Mouse (Mus musculus) heart, postnatal 0 days (tissue): Measurements from ENCODE around the gene Rnf20. TPM values are rescaled to one million over a fixed set of nuclear protein-coding genes. Genes with fewer than 3 reads are reported as not detected.

Experiments used
- ATAC-seq: fragments of 200-750 bp; cut with Nextera tagmentation; 2 replicates; pipeline ENCODE4 v1.8.0; 2017; ENCODE audit warnings: low read depth, moderate number of reproducible peaks, moderate library complexity; ENCODE audit not compliant: insufficient read depth
- DNase-seq: peaks from one replicate; pipeline ENCODE4 v3.0.0-alpha.2; 2016; ENCODE audit warnings: low spot score
- H3K27ac ChIP-seq: fragments of 300-500 bp; sonication (generic); 2 replicates; pipeline ENCODE4 v1.5.1; 2014; ENCODE audit warnings: low read depth, mild to moderate bottlenecking
- H3K27me3 ChIP-seq: fragments of 300-500 bp; sonication (generic); 2 replicates; pipeline ENCODE4 v1.6.1; 2014; ENCODE audit warnings: low read length, mixed read lengths; ENCODE audit not compliant: control insufficient read depth, insufficient read depth
- H3K36me3 ChIP-seq: fragments of 300-500 bp; sonication (generic); replicated peaks from 2 replicates; pipeline ENCODE4 v1.6.1; 2014; ENCODE audit warnings: low read length, mixed read lengths; ENCODE audit not compliant: control insufficient read depth, insufficient read depth
- H3K4me1 ChIP-seq: fragments of 300-500 bp; sonication (generic); 2 replicates; pipeline ENCODE4 v1.6.1; 2014; ENCODE audit warnings: antibody characterized with exemption; ENCODE audit not compliant: control insufficient read depth, insufficient read depth
- H3K4me2 ChIP-seq: fragments of 300-500 bp; sonication (generic); 2 replicates; pipeline ENCODE4 v1.6.1; 2014; ENCODE audit warnings: low read depth, mild to moderate bottlenecking, low read length, moderate library complexity
- H3K4me3 ChIP-seq: fragments of 300-500 bp; sonication (generic); 2 replicates; pipeline ENCODE4 v1.5.1; 2014; ENCODE audit warnings: low read depth, low read length
- H3K9ac ChIP-seq: fragments of 300-500 bp; sonication (generic); replicated peaks from 2 replicates; pipeline ENCODE4 v1.6.1; 2014; ENCODE audit warnings: low read depth, low read length, mixed read lengths
- H3K9me3 ChIP-seq: fragments of 300-500 bp; sonication (generic); replicated peaks from 2 replicates; pipeline ENCODE4 v1.6.1; 2016; ENCODE audit warnings: low read length; ENCODE audit not compliant: control insufficient read depth
- CTCF ChIP-seq: IDR thresholded peaks from 2 replicates; pipeline ENCODE4 v1.5.1; 2016; ENCODE audit warnings: antibody characterized with exemption, control low read depth, low read depth
- EP300 ChIP-seq: IDR thresholded peaks from 2 replicates; pipeline ENCODE4 v1.6.1; 2016; ENCODE audit warnings: antibody characterized with exemption, low read depth
- WGBS: fragments of 180-500 bp; shearing (Covaris S2); extraction: QIAGEN DNeasy Blood & Tissue Kit; methylation state at CpG from one replicate; pipeline ENCODE4 v1.1.7; 2014; 5-methylcytosine and 5-hydroxymethylcytosine counted together
- polyA plus RNA-seq: library from polyadenylated mRNA; unstranded; fragments of >200 nt; fragmentation: Nextera tagmentation; extraction: Ambion mirVana; gene quantifications from 2 replicates; pipeline ENCODE4 v1.2.1, GENCODE M21; 2015
- total RNA-seq: library from RNA; depleted of rRNA; stranded (reverse); fragments of >200 nt; gene quantifications from 2 replicates; pipeline ENCODE4 v1.2.3, GENCODE M21; 2014; ENCODE audit warnings: low replicate concordance

Gene Rnf20
- total and polyA plus RNA-seq, 2 experiments from 2014 or later, result 18.8 to 26.5 TPM

DNA sequence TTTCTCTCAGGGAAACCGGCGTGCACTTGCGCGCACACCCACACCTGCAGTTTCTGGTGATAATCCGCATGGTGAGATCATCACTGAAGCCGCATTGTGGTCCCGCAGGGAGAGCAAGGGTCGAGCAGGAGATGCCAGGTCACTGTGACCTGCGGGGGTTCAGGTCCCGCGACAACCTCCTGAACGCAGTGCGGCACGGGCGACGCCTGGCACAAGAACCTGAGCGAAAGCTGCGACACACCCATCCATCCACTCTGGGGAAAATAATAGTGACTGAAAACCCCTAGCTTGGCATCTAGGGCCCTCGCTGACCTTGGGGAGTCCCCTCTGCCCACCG is 35.0 kb upstream of the Rnf20 start:
- Histone ChIP-seq H3K27me3 (no peaks in the 10 kb centered on the region), H3K4me1 (peaks cover 4% of the 10 kb centered on the region; the same call in 1 of the 2 replicates), H3K36me3 (no peaks in the 10 kb centered on the region), H3K9me3 (no peaks in the 10 kb centered on the region), H3K4me2 (peak overlapping the region; percentile 87), H3K27ac (peak overlapping the region; percentile 91), H3K4me3 (peak overlapping the region; percentile 96), H3K9ac (peak overlapping the region; percentile 96)
- TF ChIP-seq CTCF, result no peak
- TF ChIP-seq EP300, result no peak
- ATAC-seq (no peak), DNase-seq (no peak)
- whole genome bisulfite sequencing, result under 1% methylated on average over 20 of the region's 20 CpGs

DNA sequence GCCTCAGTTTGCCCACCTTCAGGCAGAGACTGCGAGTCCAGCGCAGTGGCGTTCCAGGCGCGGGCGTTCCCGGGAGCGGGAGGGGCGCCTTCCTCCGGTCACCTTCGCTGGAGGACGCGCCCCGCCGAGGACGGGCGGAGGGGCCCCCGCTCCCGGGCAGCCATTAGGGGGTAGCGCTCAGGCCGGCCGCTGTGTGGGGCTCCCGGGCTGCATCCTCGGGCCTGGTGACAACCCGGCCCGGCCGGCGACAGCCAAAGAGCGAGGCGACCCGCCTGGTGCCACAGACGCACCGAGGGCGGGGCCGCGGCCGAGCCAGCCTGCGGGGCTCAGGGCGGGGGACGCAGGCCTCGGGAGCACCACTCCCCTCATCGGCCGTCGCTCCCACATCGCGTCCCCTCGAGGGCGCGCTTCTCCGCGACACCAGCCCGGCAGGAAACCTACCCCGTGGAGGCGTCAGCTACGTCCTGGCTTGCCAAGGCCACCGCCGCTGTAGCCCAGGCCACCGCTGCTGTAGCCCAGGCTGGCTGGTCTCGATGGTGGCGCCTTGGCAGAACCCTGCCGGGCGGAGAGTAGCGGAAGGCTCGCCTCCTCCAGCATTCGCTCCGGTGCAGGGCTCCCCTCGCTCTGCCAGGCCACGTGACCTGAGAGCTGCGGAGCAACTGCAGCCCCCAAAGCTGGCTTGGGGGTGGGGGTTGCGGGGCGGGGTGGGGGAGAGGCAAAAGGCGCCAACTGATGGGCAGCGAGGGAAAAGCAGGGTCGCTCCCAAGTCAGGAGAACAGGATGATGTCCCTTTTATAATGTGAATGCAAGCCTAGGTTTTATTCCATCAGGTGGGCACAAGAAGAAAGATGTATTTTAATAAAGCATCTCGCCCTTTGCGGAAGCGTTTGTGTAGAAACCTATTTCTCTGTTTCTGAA is 34.4 kb upstream of the Rnf20 start, which contains the start of gene Tmem246:
Gene Tmem246 (minus strand): TSS at position 694 of the 918 bp plus-strand sequence.
- DNase-seq (peak; percentile 60), ATAC-seq (peak; percentile 91)
- H3K36me3 ChIP-seq, result no peaks in the 10 kb centered on the region
- H3K4me2 ChIP-seq, result peak within 1 kb of the TSS; percentile 87
- no peaks in the 10 kb centered on the region for H3K9me3 ChIP-seq
- TF ChIP-seq CTCF (no peak), EP300 (no peak)
- peaks cover 4% of the 10 kb centered on the region; the same call in 1 of the 2 replicates for H3K4me1 ChIP-seq
- peak within 1 kb of the TSS; percentile 91 for H3K27ac ChIP-seq
- H3K27me3 ChIP-seq, result no peaks in the 10 kb centered on the region
- 0% methylated on average over 75 of the region's 77 CpGs for WGBS
- peak within 1 kb of the TSS; percentile 96 for H3K9ac ChIP-seq
- H3K4me3 ChIP-seq, result peak within 1 kb of the TSS; percentile 96

DNA sequence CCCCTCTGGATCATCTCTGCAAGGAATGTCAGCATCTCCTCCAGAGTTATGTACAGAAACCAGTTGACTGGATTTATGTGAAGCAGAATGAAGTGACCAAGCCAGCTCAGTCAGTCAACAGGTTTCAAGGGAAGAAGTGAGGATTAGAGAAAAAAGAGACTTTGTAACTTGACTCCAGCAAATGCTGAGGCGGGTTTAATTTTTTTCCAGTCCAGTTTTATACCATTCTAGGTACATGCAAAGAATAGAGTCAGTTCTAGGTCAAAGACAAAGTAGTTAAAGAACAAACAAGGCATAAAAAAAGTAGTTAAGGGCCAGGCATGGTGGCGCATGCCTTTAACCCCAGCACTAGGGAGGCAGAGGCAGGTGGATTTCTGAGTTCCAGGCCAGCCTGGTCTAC is 28.6 kb upstream of the Rnf20 start:
- H3K36me3 ChIP-seq, result no peaks in the 10 kb centered on the region
- 84% methylated on average over 2 of the region's 2 CpGs for WGBS
- no peak overlapping the region for H3K4me2 ChIP-seq
- no peaks in the 10 kb centered on the region for H3K9me3 ChIP-seq
- H3K4me1 ChIP-seq, result peaks cover 2% of the 10 kb centered on the region; the same call in 1 of the 2 replicates
- no peaks in the 10 kb centered on the region for H3K27me3 ChIP-seq
- ATAC-seq (no peak), DNase-seq (no peak)
- H3K4me3 ChIP-seq, result no peak overlapping the region
- no peak overlapping the region for H3K9ac ChIP-seq
- no peak overlapping the region for H3K27ac ChIP-seq
- TF ChIP-seq EP300 (no peak), CTCF (no peak)

DNA sequence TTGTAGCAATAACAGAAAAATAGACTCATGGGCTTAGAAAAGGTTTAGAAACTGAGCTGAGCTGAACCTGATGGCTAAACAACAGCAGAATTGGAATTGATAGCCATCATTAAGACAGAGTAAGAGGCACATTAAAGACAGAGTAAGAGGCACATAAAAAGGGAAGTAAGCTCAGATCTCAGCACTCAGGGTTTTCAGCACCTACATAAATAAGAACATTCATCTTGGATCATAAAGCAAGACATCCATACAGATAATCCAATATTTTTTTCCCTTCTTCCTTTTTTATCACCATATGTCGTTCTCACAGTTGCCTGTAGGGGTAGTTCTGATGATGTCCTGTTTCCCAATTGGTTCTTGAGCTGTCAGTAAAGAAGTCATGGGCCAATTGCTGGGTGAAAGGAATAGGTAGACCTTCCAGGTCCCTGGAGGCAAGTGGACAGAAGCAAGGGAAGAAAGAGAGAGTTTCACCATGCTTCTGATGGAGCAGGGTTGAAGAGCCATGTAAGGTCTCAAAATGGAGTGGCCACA is 27.7 kb upstream of the Rnf20 start:
- Histone ChIP-seq H3K27me3 (no peaks in the 10 kb centered on the region), H3K9me3 (no peaks in the 10 kb centered on the region), H3K4me3 (no peak overlapping the region), H3K4me2 (no peak overlapping the region), H3K4me1 (no peaks in the 10 kb centered on the region), H3K36me3 (no peaks in the 10 kb centered on the region), H3K9ac (no peak overlapping the region), H3K27ac (no peak overlapping the region)
- TF ChIP-seq CTCF, result no peak
- no peak for TF ChIP-seq EP300
- 45% methylated on average over 1 of the region's 1 CpGs for whole genome bisulfite sequencing
- ATAC-seq, result no peak
- DNase-seq, result no peak

DNA sequence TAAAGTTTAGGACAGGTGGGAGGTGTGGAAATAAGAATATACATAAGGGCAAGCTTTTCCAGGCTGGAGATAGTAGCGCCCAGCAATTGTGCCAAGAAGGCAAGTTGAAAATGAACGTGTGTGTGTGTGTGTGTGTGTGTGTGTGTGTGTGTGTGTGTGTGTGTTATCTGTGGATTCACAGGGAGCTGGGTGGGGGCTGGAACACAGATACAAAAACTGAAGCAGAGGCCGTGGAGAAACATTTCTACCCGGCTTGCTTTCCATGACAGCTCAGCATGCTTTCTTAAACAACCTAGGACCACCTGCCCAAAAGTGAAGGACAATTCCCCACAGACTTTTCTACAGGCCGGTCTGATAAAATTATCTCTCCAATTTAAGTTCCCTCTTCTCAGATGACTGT is 27.2 kb upstream of the Rnf20 start:
- Histone ChIP-seq H3K4me2 (no peak overlapping the region), H3K9me3 (no peaks in the 10 kb centered on the region), H3K4me3 (no peak overlapping the region), H3K27ac (no peak overlapping the region), H3K27me3 (no peaks in the 10 kb centered on the region), H3K9ac (no peak overlapping the region), H3K36me3 (no peaks in the 10 kb centered on the region), H3K4me1 (no peaks in the 10 kb centered on the region)
- no peak for ATAC-seq
- WGBS, result 78% methylated on average over 5 of the region's 5 CpGs
- no peak for TF ChIP-seq EP300
- TF ChIP-seq CTCF, result no peak
- DNase-seq, result no peak
